Mouse (Mus musculus) kidney, adult 2 months (tissue): ENCODE data around the gene Mrpl20. TPM values are rescaled to one million over a fixed set of nuclear protein-coding genes. Genes with fewer than 3 reads are reported as not detected.

Source experiments
- DNase-seq: peaks from one replicate; pipeline ENCODE4 v3.0.0; 2021
- H3K27ac ChIP-seq: fragments of 200-500 bp; 2 replicates; pipeline ENCODE4 v1.5.1; 2012; ENCODE audit warnings: low read depth, low read length, control low read depth, inconsistent platforms; ENCODE audit not compliant: insufficient read depth
- H3K27me3 ChIP-seq: fragments of 200-500 bp; replicated peaks from 2 replicates; pipeline ENCODE4 v1.6.1; 2012; ENCODE audit warnings: mild to moderate bottlenecking, moderate library complexity, low read length, inconsistent platforms; ENCODE audit not compliant: control insufficient read depth, insufficient read depth
- H3K36me3 ChIP-seq: fragments of 200-500 bp; 2 replicates; pipeline ENCODE4 v1.6.1; 2012; ENCODE audit warnings: mild to moderate bottlenecking, moderate library complexity, low read length, inconsistent platforms; ENCODE audit not compliant: control insufficient read depth, insufficient read depth
- H3K4me1 ChIP-seq: fragments of 200-500 bp; 2 replicates; pipeline ENCODE4 v1.6.1; 2011; ENCODE audit warnings: low read length; ENCODE audit not compliant: control insufficient read depth, insufficient read depth
- H3K4me3 ChIP-seq: fragments of 200-500 bp; 2 replicates; pipeline ENCODE4 v1.5.1; 2011; ENCODE audit warnings: mild to moderate bottlenecking, low read depth, low read length, control low read depth; ENCODE audit not compliant: insufficient read depth
- CTCF ChIP-seq: fragments of 200-500 bp; conservative IDR thresholded peaks from 2 replicates; pipeline ENCODE4 v1.5.1; 2011; ENCODE audit warnings: low read depth, mild to moderate bottlenecking, control low read depth, low read length, moderate library complexity, mixed read lengths; ENCODE audit not compliant: insufficient read depth, insufficient read length
- POLR2A ChIP-seq: fragments of 200-500 bp; IDR thresholded peaks from one replicate; pipeline ENCODE4 v1.6.1; 2011; ENCODE audit warnings: low read depth, low read length, control low read depth
- WGBS: fragments of 180-500 bp; shearing (Covaris S2); methylation state at CpG from one replicate; pipeline ENCODE4 v1.1.7; 2018; 5-methylcytosine and 5-hydroxymethylcytosine counted together
- polyA plus RNA-seq: library from polyadenylated mRNA; depleted of rRNA; stranded (reverse); fragments of >200 nt; gene quantifications from 2 replicates; pipeline ENCODE4 v1.2.3, GENCODE M21; 2012

Gene Mrpl20
- polyA plus RNA-seq, 1 experiment, result 91.1 TPM

- no peak for DNase-seq
- Histone ChIP-seq H3K4me3 (peak overlapping the region; percentile 65), H3K27ac (no peak overlapping the region), H3K27me3 (no peaks in the 10 kb centered on the region), H3K4me1 (peaks cover 32% of the 10 kb centered on the region), H3K36me3 (no peaks in the 10 kb centered on the region)
- WGBS, result 38% methylated on average over 5 of the region's 5 CpGs
- TF ChIP-seq CTCF (no peak), POLR2A (no peak)
Measured at GRCm38 (mm10) chr4:155769496-155769879, 33.2 kb upstream of the Mrpl20 start.

- H3K36me3 ChIP-seq, result no peaks in the 10 kb centered on the region
- TF ChIP-seq CTCF, result peak; percentile 90
- TF ChIP-seq POLR2A, result peak; percentile 63
- peak overlapping the region; percentile 65 for H3K4me3 ChIP-seq
- DNase-seq, result peak; percentile 96
- under 1% methylated on average over 39 of the region's 39 CpGs for WGBS
- H3K27me3 ChIP-seq, result no peaks in the 10 kb centered on the region
- H3K27ac ChIP-seq, result peak overlapping the region; percentile 87
- H3K4me1 ChIP-seq, result peaks cover 32% of the 10 kb centered on the region
Measured at GRCm38 (mm10) chr4:155769880-155770512, 32.7 kb upstream of the Mrpl20 start.

- Histone ChIP-seq H3K27ac (peak overlapping the region; percentile 41), H3K27me3 (no peaks in the 10 kb centered on the region), H3K4me1 (peaks cover 35% of the 10 kb centered on the region), H3K36me3 (no peaks in the 10 kb centered on the region), H3K4me3 (peak overlapping the region; percentile 22)
- peak; percentile 85 for DNase-seq
- TF ChIP-seq POLR2A (no peak), CTCF (no peak)
- 35% methylated on average over 24 of the region's 24 CpGs for WGBS
Measured at GRCm38 (mm10) chr4:155770626-155771025, 32.1 kb upstream of the Mrpl20 start.

- WGBS, result 41% methylated on average over 2 of the region's 2 CpGs
- Histone ChIP-seq H3K4me3 (no peak overlapping the region), H3K27me3 (no peaks in the 10 kb centered on the region), H3K4me1 (peaks cover 45% of the 10 kb centered on the region), H3K27ac (peak overlapping the region; percentile 54), H3K36me3 (no peaks in the 10 kb centered on the region)
- peak; percentile 81 for DNase-seq
- no peak for TF ChIP-seq POLR2A
- no peak for TF ChIP-seq CTCF
Measured at GRCm38 (mm10) chr4:155771706-155772105, 31.0 kb upstream of the Mrpl20 start.

- Histone ChIP-seq H3K4me1 (peaks cover 46% of the 10 kb centered on the region), H3K36me3 (no peaks in the 10 kb centered on the region), H3K4me3 (no peak overlapping the region), H3K27ac (no peak overlapping the region), H3K27me3 (no peaks in the 10 kb centered on the region)
- DNase-seq, result no peak
- TF ChIP-seq POLR2A, result no peak
- TF ChIP-seq CTCF, result no peak
- 90% methylated on average over 13 of the region's 13 CpGs for WGBS
Measured at GRCm38 (mm10) chr4:155772786-155773185, 29.9 kb upstream of the Mrpl20 start.

GRCm38 (mm10) chr4:155773335-155774078 lies 29.2 kb upstream of the Mrpl20 start:
- peak; percentile 55 for DNase-seq
- no peaks in the 10 kb centered on the region for H3K36me3 ChIP-seq
- TF ChIP-seq CTCF, result no peak
- TF ChIP-seq POLR2A, result no peak
- H3K4me3 ChIP-seq, result peak overlapping the region; percentile 69
- 38% methylated on average over 5 of the region's 5 CpGs for WGBS
- H3K27me3 ChIP-seq, result no peaks in the 10 kb centered on the region
- H3K27ac ChIP-seq, result no peak overlapping the region
- peaks cover 46% of the 10 kb centered on the region for H3K4me1 ChIP-seq

GRCm38 (mm10) chr4:155774280-155774754 lies 28.4 kb upstream of the Mrpl20 start, which contains the start of gene Vwa1:
Vwa1 (minus strand) TSS chr4:155774698.
- peaks cover 42% of the 10 kb centered on the region for H3K4me1 ChIP-seq
- peak; percentile 95 for DNase-seq
- WGBS, result under 1% methylated on average over 35 of the region's 35 CpGs

More at GRCm38 (mm10) chr4:155774280-155774754, 28.4 kb upstream of the Mrpl20 start, which contains the start of gene Vwa1:
- TF ChIP-seq CTCF, result no peak
- TF ChIP-seq POLR2A, result peak; percentile 91
- peak within 1 kb of the TSS; percentile 42; the same call in 1 of the 2 replicates for H3K27ac ChIP-seq
- H3K4me3 ChIP-seq, result peak within 1 kb of the TSS; percentile 69
- no peaks in the 10 kb centered on the region for H3K27me3 ChIP-seq
- H3K36me3 ChIP-seq, result no peaks in the 10 kb centered on the region
